Mouse (Mus musculus): ENCODE data around the gene Smyd3. TPM values are rescaled to one million over a fixed set of nuclear protein-coding genes. Genes with fewer than 3 reads are reported as not detected.

Gene Smyd3
- polyA plus RNA-seq, 1 experiment from 2014 or later: 18.2 TPM

GRCm38 (mm10) chr1:178997870-178998269 lies 520.0 kb downstream of the Smyd3 start:
- Histone ChIP-seq H3K9me3 (replicated peaks; ENCODE audit: control insufficient read depth, low read length) (no peaks in the 10 kb centered on the region), H3K27me3 (replicated peaks; ENCODE audit: control insufficient read depth, insufficient read depth, low read length) (no peaks in the 10 kb centered on the region), H3K27ac (ENCODE audit: low read depth, low read length) (no peak overlapping the region), H3K4me3 (ENCODE audit: low read depth, low read length) (no peak overlapping the region), H3K9ac (ENCODE audit: low read length) (no peak overlapping the region), H3K4me1 (ENCODE audit: control insufficient read depth, insufficient read depth, low read length) (no peaks in the 10 kb centered on the region), H3K4me2 (ENCODE audit: low read length) (no peak overlapping the region), H3K36me3 (ENCODE audit: control insufficient read depth, insufficient read depth, low read length) (no peaks in the 10 kb centered on the region)
- ATAC-seq: no peak
- no peak for DNase-seq (ENCODE audit: low spot score)
- 41% methylated on average over 4 of the region's 4 CpGs for WGBS

DNA sequence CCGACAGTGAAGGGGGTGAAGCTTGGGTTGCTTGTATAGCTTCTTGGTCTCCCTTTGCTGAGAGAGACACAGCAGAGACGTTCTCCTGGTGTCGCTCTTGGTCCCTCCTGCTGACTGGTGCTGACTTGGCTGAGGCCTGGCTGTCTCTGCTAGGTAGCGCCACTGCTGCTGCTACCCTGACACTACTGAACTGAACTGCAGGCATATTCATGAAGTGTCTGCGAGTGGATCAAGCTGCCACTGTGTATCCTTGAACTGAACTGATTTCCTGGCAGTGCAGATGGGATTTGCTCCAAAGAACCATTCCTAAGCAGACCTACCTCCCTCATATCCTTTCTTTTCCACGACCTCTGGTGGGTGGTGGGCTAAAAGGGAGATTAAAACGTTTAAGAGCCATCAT lies 523.6 kb downstream of the Smyd3 start:
- DNase-seq (ENCODE audit: low spot score) (no peak), ATAC-seq (no peak)
- 77% methylated on average over 7 of the region's 7 CpGs for WGBS
- no peak overlapping the region for H3K4me3 ChIP-seq (ENCODE audit: low read depth, low read length)
- no peaks in the 10 kb centered on the region for H3K9me3 ChIP-seq (replicated peaks; ENCODE audit: control insufficient read depth, low read length)
- no peak overlapping the region for H3K27ac ChIP-seq (ENCODE audit: low read depth, low read length)
- no peaks in the 10 kb centered on the region for H3K4me1 ChIP-seq (ENCODE audit: control insufficient read depth, insufficient read depth, low read length)
- no peaks in the 10 kb centered on the region for H3K36me3 ChIP-seq (ENCODE audit: control insufficient read depth, insufficient read depth, low read length)
- H3K9ac ChIP-seq (ENCODE audit: low read length): no peak overlapping the region
- H3K27me3 ChIP-seq (replicated peaks; ENCODE audit: control insufficient read depth, insufficient read depth, low read length): no peaks in the 10 kb centered on the region
- H3K4me2 ChIP-seq (ENCODE audit: low read length): no peak overlapping the region

DNA sequence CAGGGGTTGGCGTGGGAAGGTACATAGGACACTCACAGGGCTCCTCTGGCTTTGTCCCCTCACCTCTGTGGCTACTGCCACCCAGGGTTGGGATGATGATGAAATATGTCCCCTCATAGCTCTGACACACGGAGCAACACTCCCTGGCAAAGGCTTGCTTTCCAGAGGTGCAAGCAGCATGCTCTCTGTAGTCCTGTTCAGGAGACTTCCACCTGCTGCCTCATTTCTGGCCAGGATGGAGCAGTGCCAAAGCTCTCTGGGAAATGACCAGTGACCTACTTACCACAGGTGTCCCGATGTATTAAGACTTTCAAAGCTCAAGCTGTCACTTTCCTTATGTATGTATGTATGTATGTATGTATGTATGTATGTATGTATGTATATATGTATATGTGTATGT lies 525.3 kb downstream of the Smyd3 start:
- Histone ChIP-seq H3K4me3 (ENCODE audit: low read depth, low read length) (no peak overlapping the region), H3K4me2 (ENCODE audit: low read length) (no peak overlapping the region), H3K27me3 (replicated peaks; ENCODE audit: control insufficient read depth, insufficient read depth, low read length) (no peaks in the 10 kb centered on the region), H3K27ac (ENCODE audit: low read depth, low read length) (no peak overlapping the region), H3K9me3 (replicated peaks; ENCODE audit: control insufficient read depth, low read length) (no peaks in the 10 kb centered on the region), H3K36me3 (ENCODE audit: control insufficient read depth, insufficient read depth, low read length) (no peaks in the 10 kb centered on the region), H3K9ac (ENCODE audit: low read length) (no peak overlapping the region), H3K4me1 (ENCODE audit: control insufficient read depth, insufficient read depth, low read length) (no peaks in the 10 kb centered on the region)
- ATAC-seq (no peak), DNase-seq (ENCODE audit: low spot score) (no peak)
- WGBS: 88% methylated on average over 3 of the region's 3 CpGs

GRCm38 (mm10) chr1:178991470-178991869 lies 526.4 kb downstream of the Smyd3 start:
- WGBS: 53% methylated on average over 4 of the region's 4 CpGs
- H3K27ac ChIP-seq (ENCODE audit: low read depth, low read length): no peak overlapping the region

DNA sequence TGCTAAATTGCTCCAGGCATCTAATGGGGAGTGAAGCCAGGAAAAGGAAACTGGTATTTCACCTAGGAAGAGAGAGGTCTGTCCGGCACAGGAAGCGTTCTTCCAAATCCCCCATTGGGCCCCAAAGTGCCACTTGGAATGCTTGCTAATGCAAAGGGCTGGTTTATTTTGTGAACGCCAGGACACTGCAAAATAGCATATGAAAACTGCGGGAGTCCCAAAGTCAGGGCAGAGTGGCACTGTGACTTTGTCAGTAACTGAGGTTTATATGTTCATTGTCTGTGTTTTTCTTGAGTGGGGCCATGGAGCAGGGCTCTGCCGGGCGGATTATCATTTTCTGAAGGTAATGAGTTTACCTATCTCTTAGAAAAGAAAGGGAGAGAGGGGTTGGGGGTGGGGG lies 526.8 kb downstream of the Smyd3 start:
- no peak overlapping the region for H3K4me2 ChIP-seq (ENCODE audit: low read length)
- no peak overlapping the region for H3K4me3 ChIP-seq (ENCODE audit: low read depth, low read length)
- WGBS: 75% methylated on average over 6 of the region's 6 CpGs
- no peak overlapping the region for H3K9ac ChIP-seq (ENCODE audit: low read length)
- H3K36me3 ChIP-seq (ENCODE audit: control insufficient read depth, insufficient read depth, low read length): no peaks in the 10 kb centered on the region
- H3K9me3 ChIP-seq (replicated peaks; ENCODE audit: control insufficient read depth, low read length): no peaks in the 10 kb centered on the region
- H3K27me3 ChIP-seq (replicated peaks; ENCODE audit: control insufficient read depth, insufficient read depth, low read length): no peaks in the 10 kb centered on the region
- H3K4me1 ChIP-seq (ENCODE audit: control insufficient read depth, insufficient read depth, low read length): no peaks in the 10 kb centered on the region
- DNase-seq (ENCODE audit: low spot score) (no peak), ATAC-seq (no peak)
- H3K27ac ChIP-seq (ENCODE audit: low read depth, low read length): no peak overlapping the region

More at GRCm38 (mm10) chr1:178991470-178991869, 526.4 kb downstream of the Smyd3 start:
- H3K4me3 ChIP-seq (ENCODE audit: low read depth, low read length): no peak overlapping the region
- no peaks in the 10 kb centered on the region for H3K9me3 ChIP-seq (replicated peaks; ENCODE audit: control insufficient read depth, low read length)
- no peak for ATAC-seq
- DNase-seq (ENCODE audit: low spot score): no peak
- H3K36me3 ChIP-seq (ENCODE audit: control insufficient read depth, insufficient read depth, low read length): no peaks in the 10 kb centered on the region
- H3K27me3 ChIP-seq (replicated peaks; ENCODE audit: control insufficient read depth, insufficient read depth, low read length): no peaks in the 10 kb centered on the region
- H3K4me1 ChIP-seq (ENCODE audit: control insufficient read depth, insufficient read depth, low read length): no peaks in the 10 kb centered on the region
- no peak overlapping the region for H3K9ac ChIP-seq (ENCODE audit: low read length)
- H3K4me2 ChIP-seq (ENCODE audit: low read length): no peak overlapping the region

- Histone ChIP-seq H3K4me3 (ENCODE audit: low read depth, low read length) (no peak overlapping the region), H3K27me3 (replicated peaks; ENCODE audit: control insufficient read depth, insufficient read depth, low read length) (no peaks in the 10 kb centered on the region), H3K4me1 (ENCODE audit: control insufficient read depth, insufficient read depth, low read length) (no peaks in the 10 kb centered on the region), H3K36me3 (ENCODE audit: control insufficient read depth, insufficient read depth, low read length) (no peaks in the 10 kb centered on the region), H3K9me3 (replicated peaks; ENCODE audit: control insufficient read depth, low read length) (no peaks in the 10 kb centered on the region), H3K4me2 (ENCODE audit: low read length) (no peak overlapping the region), H3K9ac (ENCODE audit: low read length) (no peak overlapping the region), H3K27ac (ENCODE audit: low read depth, low read length) (no peak overlapping the region)
- no peak for DNase-seq (ENCODE audit: low spot score)
- ATAC-seq: no peak
- 68% methylated on average over 4 of the region's 4 CpGs for WGBS
Measured at GRCm38 (mm10) chr1:178989485-178989884, 528.4 kb downstream of the Smyd3 start.

DNA sequence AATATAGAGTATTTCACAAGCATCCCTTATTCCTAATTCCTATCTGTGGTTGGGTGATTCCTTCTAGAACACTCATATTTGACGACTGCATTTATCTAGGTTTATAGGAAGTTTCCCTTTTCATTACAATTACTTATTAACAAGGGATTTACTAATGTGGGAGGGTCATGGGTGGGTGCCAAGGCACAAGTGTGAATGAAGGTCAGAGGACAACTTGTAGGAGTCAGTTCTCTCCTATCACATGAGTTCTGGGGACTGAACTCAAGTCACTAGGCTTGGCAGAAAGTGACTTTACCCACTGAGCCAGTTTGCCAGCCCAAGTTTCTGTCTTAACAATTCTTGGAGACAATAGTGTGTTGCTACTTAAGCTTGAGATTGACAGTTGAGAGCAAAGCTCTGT lies 529.7 kb downstream of the Smyd3 start:
- H3K27ac ChIP-seq (ENCODE audit: low read depth, low read length): no peak overlapping the region
- no peak overlapping the region for H3K4me2 ChIP-seq (ENCODE audit: low read length)
- 78% methylated on average over 1 of the region's 1 CpGs for WGBS
- H3K9ac ChIP-seq (ENCODE audit: low read length): no peak overlapping the region
- H3K4me1 ChIP-seq (ENCODE audit: control insufficient read depth, insufficient read depth, low read length): no peaks in the 10 kb centered on the region
- H3K4me3 ChIP-seq (ENCODE audit: low read depth, low read length): no peak overlapping the region
- no peak for ATAC-seq
- DNase-seq (ENCODE audit: low spot score): no peak
- no peaks in the 10 kb centered on the region for H3K9me3 ChIP-seq (replicated peaks; ENCODE audit: control insufficient read depth, low read length)
- no peaks in the 10 kb centered on the region for H3K27me3 ChIP-seq (replicated peaks; ENCODE audit: control insufficient read depth, insufficient read depth, low read length)
- no peaks in the 10 kb centered on the region for H3K36me3 ChIP-seq (ENCODE audit: control insufficient read depth, insufficient read depth, low read length)

GRCm38 (mm10) chr1:178981641-178982040 lies 536.2 kb downstream of the Smyd3 start:
- no peaks in the 10 kb centered on the region for H3K36me3 ChIP-seq (ENCODE audit: control insufficient read depth, insufficient read depth, low read length)
- H3K9me3 ChIP-seq (replicated peaks; ENCODE audit: control insufficient read depth, low read length): no peaks in the 10 kb centered on the region
- H3K9ac ChIP-seq (ENCODE audit: low read length): no peak overlapping the region
- H3K4me1 ChIP-seq (ENCODE audit: control insufficient read depth, insufficient read depth, low read length): no peaks in the 10 kb centered on the region
- H3K4me2 ChIP-seq (ENCODE audit: low read length): no peak overlapping the region
- ATAC-seq (no peak), DNase-seq (ENCODE audit: low spot score) (no peak)
- H3K27ac ChIP-seq (ENCODE audit: low read depth, low read length): no peak overlapping the region
- H3K4me3 ChIP-seq (ENCODE audit: low read depth, low read length): no peak overlapping the region
- no peaks in the 10 kb centered on the region for H3K27me3 ChIP-seq (replicated peaks; ENCODE audit: control insufficient read depth, insufficient read depth, low read length)
- WGBS: 56% methylated on average over 5 of the region's 5 CpGs

GRCm38 (mm10) chr1:178980185-178980584 lies 537.7 kb downstream of the Smyd3 start:
- Histone ChIP-seq H3K36me3 (ENCODE audit: control insufficient read depth, insufficient read depth, low read length) (no peaks in the 10 kb centered on the region), H3K9me3 (replicated peaks; ENCODE audit: control insufficient read depth, low read length) (no peaks in the 10 kb centered on the region), H3K27me3 (replicated peaks; ENCODE audit: control insufficient read depth, insufficient read depth, low read length) (no peaks in the 10 kb centered on the region), H3K9ac (ENCODE audit: low read length) (no peak overlapping the region), H3K4me3 (ENCODE audit: low read depth, low read length) (no peak overlapping the region), H3K27ac (ENCODE audit: low read depth, low read length) (no peak overlapping the region), H3K4me1 (ENCODE audit: control insufficient read depth, insufficient read depth, low read length) (no peaks in the 10 kb centered on the region), H3K4me2 (ENCODE audit: low read length) (no peak overlapping the region)
- DNase-seq (ENCODE audit: low spot score) (no peak), ATAC-seq (no peak)

All from forebrain, embryonic 14.5 days (tissue).